Mouse (Mus musculus) thymus, adult 2 months (tissue): Measurements from ENCODE around the gene S100a16. TPM values are rescaled to one million over a fixed set of nuclear protein-coding genes. Genes with fewer than 3 reads are reported as not detected.

Experiments
- DNase-seq: peaks from one replicate; pipeline ENCODE4 v3.0.0; 2021
- H3K27ac ChIP-seq: fragments of 200-500 bp; 2 replicates; pipeline ENCODE4 v1.5.1; 2012; ENCODE audit warnings: low read length, control low read depth; ENCODE audit not compliant: control insufficient read depth, insufficient read depth
- H3K27me3 ChIP-seq: fragments of 200-500 bp; 2 replicates; pipeline ENCODE4 v1.6.1; 2012; ENCODE audit warnings: mild to moderate bottlenecking, low read length, moderate library complexity, mixed read lengths; ENCODE audit not compliant: control insufficient read depth, insufficient read depth
- H3K36me3 ChIP-seq: fragments of 200-500 bp; 2 replicates; pipeline ENCODE4 v1.6.1; 2012; ENCODE audit warnings: mild to moderate bottlenecking, low read length, moderate library complexity; ENCODE audit not compliant: control insufficient read depth, insufficient read depth
- H3K4me1 ChIP-seq: fragments of 200-500 bp; replicated peaks from 2 replicates; pipeline ENCODE4 v1.6.1; 2012; ENCODE audit warnings: low read length; ENCODE audit not compliant: control insufficient read depth, insufficient read depth
- H3K4me3 ChIP-seq: fragments of 200-500 bp; 2 replicates; pipeline ENCODE4 v1.5.1; 2012; ENCODE audit warnings: mild to moderate bottlenecking, low read length, control low read depth, moderate library complexity; ENCODE audit not compliant: control insufficient read depth, insufficient read depth
- CTCF ChIP-seq: fragments of 200-500 bp; IDR thresholded peaks from 2 replicates; pipeline ENCODE4 v1.5.1; 2012; ENCODE audit warnings: mild to moderate bottlenecking, control low read depth, low read length, moderate library complexity, borderline replicate concordance; ENCODE audit not compliant: control insufficient read depth, poor library complexity, insufficient read depth; ENCODE audit errors: extremely low read depth
- POLR2A ChIP-seq: fragments of 200-500 bp; IDR thresholded peaks from 2 replicates; pipeline ENCODE4 v1.6.1; 2012; ENCODE audit warnings: mild to moderate bottlenecking, low read length, control low read depth, moderate library complexity; ENCODE audit not compliant: control insufficient read depth, poor library complexity, insufficient read depth; ENCODE audit errors: extremely low read depth
- WGBS: fragments of 180-500 bp; shearing (Covaris S2); methylation state at CpG from one replicate; pipeline ENCODE4 v1.1.7; 2018; 5-methylcytosine and 5-hydroxymethylcytosine counted together
- polyA plus RNA-seq: library from polyadenylated mRNA; depleted of rRNA; stranded (reverse); fragments of >200 nt; gene quantifications from 2 replicates; pipeline ENCODE4 v1.2.3, GENCODE M21; 2012

Gene S100a16
- polyA plus RNA-seq, 1 experiment: 69.6 TPM

DNA sequence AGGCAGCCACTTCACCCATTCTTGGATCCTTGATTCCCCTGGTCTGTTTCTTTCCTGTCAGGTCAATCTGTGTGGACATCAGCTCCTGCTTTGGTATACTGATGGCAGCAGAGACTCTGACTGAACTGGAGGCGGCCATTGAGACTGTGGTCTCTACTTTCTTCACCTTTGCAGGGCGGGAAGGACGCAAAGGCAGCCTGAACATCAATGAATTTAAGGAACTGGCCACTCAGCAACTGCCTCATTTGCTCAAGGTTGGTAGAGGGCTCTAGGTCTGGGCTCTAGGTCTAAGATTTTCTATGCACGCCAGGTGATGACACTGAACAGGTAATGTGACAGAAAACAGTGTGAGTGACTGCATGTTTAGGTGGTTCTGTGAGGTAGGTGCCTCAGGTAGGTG lies 21.3 kb upstream of the S100a16 start:
- 97% methylated on average over 4 of the region's 4 CpGs for WGBS
- DNase-seq: no peak
- H3K4me1 ChIP-seq: peaks cover 17% of the 10 kb centered on the region
- no peaks in the 10 kb centered on the region for H3K27me3 ChIP-seq
- no peak overlapping the region for H3K27ac ChIP-seq
- no peak overlapping the region for H3K4me3 ChIP-seq
- no peaks in the 10 kb centered on the region for H3K36me3 ChIP-seq
- TF ChIP-seq POLR2A: no peak
- no peak for TF ChIP-seq CTCF

- DNase-seq: no peak
- Histone ChIP-seq H3K27me3 (no peaks in the 10 kb centered on the region), H3K4me3 (no peak overlapping the region), H3K36me3 (no peaks in the 10 kb centered on the region), H3K4me1 (peaks cover 17% of the 10 kb centered on the region), H3K27ac (no peak overlapping the region)
- 94% methylated on average over 4 of the region's 4 CpGs for WGBS
- TF ChIP-seq CTCF (no peak), POLR2A (no peak)
Observed at GRCm38 (mm10) chr3:90517711-90518110, 19.3 kb upstream of the S100a16 start.

DNA sequence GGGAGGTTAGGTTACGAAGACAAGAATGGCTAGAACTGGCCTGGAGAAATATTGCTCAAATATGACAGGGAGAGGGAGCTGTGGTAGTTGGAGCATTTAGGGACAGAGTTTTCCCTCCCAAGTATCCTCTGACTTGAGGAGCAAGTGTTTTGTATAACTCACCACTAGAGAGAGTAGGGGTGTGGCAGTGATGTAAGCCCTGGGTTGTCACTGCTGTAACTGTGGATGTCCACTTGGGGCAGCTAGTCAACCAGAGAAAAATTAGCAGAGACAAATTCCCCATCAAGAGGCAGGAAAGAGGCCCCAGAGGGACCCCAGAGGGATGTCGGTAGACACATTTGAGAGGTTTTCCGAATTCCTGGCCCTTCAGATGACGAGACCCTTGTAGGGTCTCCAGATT lies 11.6 kb upstream of the S100a16 start:
- no peaks in the 10 kb centered on the region for H3K4me1 ChIP-seq
- WGBS: 81% methylated on average over 4 of the region's 4 CpGs
- H3K36me3 ChIP-seq: peaks cover 3% of the 10 kb centered on the region; the same call in 1 of the 2 replicates
- H3K27ac ChIP-seq: no peak overlapping the region
- no peaks in the 10 kb centered on the region for H3K27me3 ChIP-seq
- no peak for TF ChIP-seq CTCF
- no peak for TF ChIP-seq POLR2A
- no peak overlapping the region for H3K4me3 ChIP-seq
- no peak for DNase-seq

DNA sequence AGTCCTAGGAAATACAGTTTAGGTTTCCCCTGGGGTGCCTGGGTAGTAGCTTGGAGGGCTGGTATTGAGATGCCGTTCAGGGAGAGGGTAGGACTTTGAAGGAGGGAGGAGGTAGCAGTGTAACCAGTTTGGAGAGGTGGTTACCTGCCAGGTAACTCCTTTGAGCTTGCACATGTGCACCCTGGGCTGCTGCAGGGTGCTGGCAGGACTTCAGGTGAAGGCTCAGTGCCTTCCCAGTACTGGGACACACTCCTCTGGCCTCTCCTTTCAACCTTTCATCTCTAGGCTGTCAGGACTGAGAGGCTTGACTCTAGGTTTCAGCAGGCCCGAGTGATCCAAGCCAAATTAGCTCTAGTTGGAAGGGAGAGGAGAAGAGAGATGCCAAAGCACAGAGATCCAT lies 11.0 kb upstream of the S100a16 start:
- Histone ChIP-seq H3K36me3 (peaks cover 3% of the 10 kb centered on the region; the same call in 1 of the 2 replicates), H3K27me3 (no peaks in the 10 kb centered on the region), H3K4me1 (no peaks in the 10 kb centered on the region), H3K27ac (no peak overlapping the region; the same call in 1 of the 2 replicates), H3K4me3 (no peak overlapping the region)
- DNase-seq: no peak
- WGBS: 83% methylated on average over 2 of the region's 2 CpGs
- TF ChIP-seq CTCF: no peak
- TF ChIP-seq POLR2A: no peak

GRCm38 (mm10) chr3:90526580-90526979 lies 10.5 kb upstream of the S100a16 start, which contains the start of gene S100a14:
TSS of gene S100a14 (plus strand) at chr3:90526856.
- no peaks in the 10 kb centered on the region for H3K27me3 ChIP-seq
- TF ChIP-seq POLR2A (no peak), CTCF (no peak)
- H3K36me3 ChIP-seq: peaks cover 3% of the 10 kb centered on the region; the same call in 1 of the 2 replicates
- no peaks in the 10 kb centered on the region for H3K4me1 ChIP-seq
- H3K4me3 ChIP-seq: no peak within 1 kb of the TSS
- no peak for DNase-seq
- no peak within 1 kb of the TSS; the same call in 1 of the 2 replicates for H3K27ac ChIP-seq
- 68% methylated on average over 5 of the region's 5 CpGs for WGBS

- Histone ChIP-seq H3K27ac (no peak overlapping the region), H3K4me3 (no peak overlapping the region), H3K4me1 (no peaks in the 10 kb centered on the region), H3K27me3 (no peaks in the 10 kb centered on the region), H3K36me3 (peaks cover 3% of the 10 kb centered on the region; the same call in 1 of the 2 replicates)
- TF ChIP-seq POLR2A (no peak), CTCF (no peak)
- WGBS: 94% methylated on average over 7 of the region's 7 CpGs
- DNase-seq: no peak
Observed at GRCm38 (mm10) chr3:90527291-90527873, 9.7 kb upstream of the S100a16 start.

DNA sequence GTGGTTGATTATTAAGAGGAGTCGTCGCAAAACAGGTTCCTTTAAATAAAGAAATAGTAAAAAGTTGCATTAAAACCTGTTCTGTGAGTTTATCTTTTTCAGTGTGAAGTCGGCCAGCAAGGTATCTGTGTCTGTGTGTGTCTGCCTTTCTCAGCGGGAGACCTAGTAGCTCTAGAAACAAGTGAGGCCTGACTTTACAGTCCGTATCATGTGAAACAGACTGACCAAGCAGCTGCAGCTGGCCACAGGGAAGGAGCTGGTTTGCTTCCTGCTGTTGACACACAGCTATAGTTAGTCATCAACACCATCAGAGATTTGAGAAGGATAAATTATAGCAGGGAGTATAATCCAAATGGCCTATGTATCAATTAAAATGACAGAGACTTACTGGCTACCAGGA lies 5.3 kb upstream of the S100a16 start:
- Histone ChIP-seq H3K4me1 (no peaks in the 10 kb centered on the region), H3K4me3 (no peak overlapping the region), H3K27ac (no peak overlapping the region), H3K36me3 (no peaks in the 10 kb centered on the region), H3K27me3 (no peaks in the 10 kb centered on the region)
- WGBS: 90% methylated on average over 5 of the region's 5 CpGs
- TF ChIP-seq POLR2A: no peak
- TF ChIP-seq CTCF: no peak
- no peak for DNase-seq
